Mouse (Mus musculus): ENCODE data around the gene Dmc1. TPM values are rescaled to one million over a fixed set of nuclear protein-coding genes. Genes with fewer than 3 reads are reported as not detected.

Dmc1 gene
- polyA plus RNA-seq, 1 experiment from 2014 or later = 2.6 TPM

- H3K4me2 ChIP-seq = no peak overlapping the region
- no peak overlapping the region for H3K27ac ChIP-seq
- H3K9me3 ChIP-seq (replicated peaks) = no peaks in the 10 kb centered on the region
- H3K4me1 ChIP-seq = peaks cover 9% of the 10 kb centered on the region
- no peak for ATAC-seq (replicated peaks; ENCODE audit: low FRiP score)
- no peaks in the 10 kb centered on the region; the same call in 1 of the 2 replicates for H3K36me3 ChIP-seq
- no peak overlapping the region for H3K9ac ChIP-seq
- WGBS = 92% methylated on average over 2 of the region's 2 CpGs
- H3K27me3 ChIP-seq = 0 out of 2 replicates have a peak, but pooled peaks cover 7% of the 10 kb centered on the region
- H3K4me3 ChIP-seq (replicated peaks) = no peak overlapping the region
These were observed 4.3 kb upstream of the Dmc1 start for GRCm38 (mm10) chr15:79609226-79609625.

- Histone ChIP-seq H3K27me3 (0 out of 2 replicates have a peak, but pooled peaks cover 7% of the 10 kb centered on the region), H3K4me1 (peaks cover 10% of the 10 kb centered on the region)
These were observed 3.3 kb upstream of the Dmc1 start for GRCm38 (mm10) chr15:79608214-79608613.

GRCm38 (mm10) chr15:79607757-79608156, 2.8 kb upstream of the Dmc1 start:
- Histone ChIP-seq H3K4me3 (replicated peaks) (no peak overlapping the region), H3K27me3 (0 out of 2 replicates have a peak, but pooled peaks cover 7% of the 10 kb centered on the region), H3K27ac (no peak overlapping the region), H3K4me2 (no peak overlapping the region), H3K4me1 (peaks cover 10% of the 10 kb centered on the region), H3K9me3 (replicated peaks) (no peaks in the 10 kb centered on the region), H3K9ac (no peak overlapping the region), H3K36me3 (no peaks in the 10 kb centered on the region; the same call in 1 of the 2 replicates)
- 60% methylated on average over 2 of the region's 2 CpGs for WGBS
- ATAC-seq (replicated peaks; ENCODE audit: low FRiP score) = no peak

More at GRCm38 (mm10) chr15:79608214-79608613, 3.3 kb upstream of the Dmc1 start:
- Histone ChIP-seq H3K36me3 (no peaks in the 10 kb centered on the region; the same call in 1 of the 2 replicates), H3K9ac (no peak overlapping the region), H3K9me3 (replicated peaks) (no peaks in the 10 kb centered on the region), H3K27ac (no peak overlapping the region), H3K4me2 (no peak overlapping the region), H3K4me3 (replicated peaks) (no peak overlapping the region)
- ATAC-seq (replicated peaks; ENCODE audit: low FRiP score) = no peak
- 81% methylated on average over 7 of the region's 7 CpGs for WGBS

GRCm38 (mm10) chr15:79606161-79606560, 1.3 kb upstream of the Dmc1 start:
- 0 out of 2 replicates have a peak, but pooled peaks cover 7% of the 10 kb centered on the region for H3K27me3 ChIP-seq
- H3K4me3 ChIP-seq (replicated peaks) = no peak overlapping the region
- 88% methylated on average over 12 of the region's 12 CpGs for WGBS
- H3K36me3 ChIP-seq = no peaks in the 10 kb centered on the region
- H3K4me1 ChIP-seq = peaks cover 10% of the 10 kb centered on the region
- no peak overlapping the region for H3K4me2 ChIP-seq
- no peak overlapping the region for H3K9ac ChIP-seq
- no peak for ATAC-seq (replicated peaks; ENCODE audit: low FRiP score)
- H3K27ac ChIP-seq = no peak overlapping the region
- no peaks in the 10 kb centered on the region for H3K9me3 ChIP-seq (replicated peaks)

- no peaks in the 10 kb centered on the region for H3K9me3 ChIP-seq (replicated peaks)
- no peak for ATAC-seq (replicated peaks; ENCODE audit: low FRiP score)
- H3K4me3 ChIP-seq (replicated peaks) = no peak overlapping the region
- H3K4me2 ChIP-seq = no peak overlapping the region
- H3K4me1 ChIP-seq = peaks cover 10% of the 10 kb centered on the region
- no peaks in the 10 kb centered on the region for H3K36me3 ChIP-seq
- H3K9ac ChIP-seq = no peak overlapping the region
- 87% methylated on average over 2 of the region's 2 CpGs for WGBS
- H3K27ac ChIP-seq = no peak overlapping the region
- 0 out of 2 replicates have a peak, but pooled peaks cover 7% of the 10 kb centered on the region for H3K27me3 ChIP-seq
These were observed 4.7 kb downstream of the Dmc1 start for GRCm38 (mm10) chr15:79600176-79600575.

- WGBS = 86% methylated on average over 1 of the region's 1 CpGs
- Histone ChIP-seq H3K4me3 (replicated peaks) (no peak overlapping the region), H3K4me1 (no peaks in the 10 kb centered on the region), H3K4me2 (no peak overlapping the region), H3K9me3 (replicated peaks) (no peaks in the 10 kb centered on the region), H3K36me3 (no peaks in the 10 kb centered on the region), H3K27me3 (no peaks in the 10 kb centered on the region), H3K27ac (no peak overlapping the region), H3K9ac (no peak overlapping the region)
- no peak for ATAC-seq (replicated peaks; ENCODE audit: low FRiP score)
These were observed 6.2 kb downstream of the Dmc1 start for GRCm38 (mm10) chr15:79598715-79599114.

GRCm38 (mm10) chr15:79581581-79581980, 23.3 kb downstream of the Dmc1 start:
- Histone ChIP-seq H3K4me1 (no peaks in the 10 kb centered on the region), H3K9me3 (replicated peaks) (no peaks in the 10 kb centered on the region), H3K36me3 (no peaks in the 10 kb centered on the region), H3K9ac (no peak overlapping the region), H3K27me3 (no peaks in the 10 kb centered on the region), H3K4me2 (no peak overlapping the region), H3K27ac (no peak overlapping the region), H3K4me3 (replicated peaks) (no peak overlapping the region)
- no peak for ATAC-seq (replicated peaks; ENCODE audit: low FRiP score)
- 73% methylated on average over 1 of the region's 1 CpGs for WGBS

- H3K9me3 ChIP-seq (replicated peaks) = no peaks in the 10 kb centered on the region
- no peaks in the 10 kb centered on the region for H3K36me3 ChIP-seq
- H3K4me2 ChIP-seq = no peak overlapping the region
- 66% methylated on average over 6 of the region's 6 CpGs for WGBS
- H3K4me3 ChIP-seq (replicated peaks) = no peak overlapping the region
- no peak overlapping the region for H3K9ac ChIP-seq
- ATAC-seq (replicated peaks; ENCODE audit: low FRiP score) = no peak
- H3K27me3 ChIP-seq = no peaks in the 10 kb centered on the region
- no peaks in the 10 kb centered on the region for H3K4me1 ChIP-seq
- H3K27ac ChIP-seq = no peak overlapping the region
These were observed 27.1 kb downstream of the Dmc1 start for GRCm38 (mm10) chr15:79577671-79578426.

GRCm38 (mm10) chr15:79576947-79577346, 28.0 kb downstream of the Dmc1 start:
- no peak overlapping the region for H3K27ac ChIP-seq
- no peaks in the 10 kb centered on the region for H3K27me3 ChIP-seq
- no peaks in the 10 kb centered on the region for H3K4me1 ChIP-seq
- H3K9me3 ChIP-seq (replicated peaks) = no peaks in the 10 kb centered on the region
- WGBS = 85% methylated on average over 2 of the region's 2 CpGs
- H3K36me3 ChIP-seq = no peaks in the 10 kb centered on the region
- H3K4me3 ChIP-seq (replicated peaks) = no peak overlapping the region
- H3K9ac ChIP-seq = no peak overlapping the region
- no peak overlapping the region for H3K4me2 ChIP-seq
- ATAC-seq (replicated peaks; ENCODE audit: low FRiP score) = no peak

- H3K4me1 ChIP-seq = no peaks in the 10 kb centered on the region
- H3K36me3 ChIP-seq = no peaks in the 10 kb centered on the region
- no peak overlapping the region for H3K4me2 ChIP-seq
- H3K4me3 ChIP-seq (replicated peaks) = no peak overlapping the region
- no peaks in the 10 kb centered on the region for H3K9me3 ChIP-seq (replicated peaks)
- no peak overlapping the region for H3K27ac ChIP-seq
- H3K27me3 ChIP-seq = no peaks in the 10 kb centered on the region
- H3K9ac ChIP-seq = no peak overlapping the region
- 50% methylated on average over 1 of the region's 1 CpGs for WGBS
- ATAC-seq (replicated peaks; ENCODE audit: low FRiP score) = no peak
These were observed 29.2 kb downstream of the Dmc1 start for GRCm38 (mm10) chr15:79575543-79576222.

- H3K27ac ChIP-seq = no peak overlapping the region
- H3K27me3 ChIP-seq = no peaks in the 10 kb centered on the region
- H3K4me3 ChIP-seq (replicated peaks) = no peak overlapping the region
- no peak for ATAC-seq (replicated peaks; ENCODE audit: low FRiP score)
- H3K9me3 ChIP-seq (replicated peaks) = no peaks in the 10 kb centered on the region
- H3K9ac ChIP-seq = no peak overlapping the region
- H3K36me3 ChIP-seq = no peaks in the 10 kb centered on the region
- no peaks in the 10 kb centered on the region for H3K4me1 ChIP-seq
- WGBS = 83% methylated on average over 9 of the region's 9 CpGs
- H3K4me2 ChIP-seq = no peak overlapping the region
These were observed 42.5 kb downstream of the Dmc1 start for GRCm38 (mm10) chr15:79562417-79562816.

GRCm38 (mm10) chr15:79559649-79560048, 45.3 kb downstream of the Dmc1 start:
- 69% methylated on average over 3 of the region's 3 CpGs for WGBS
- no peak overlapping the region for H3K9ac ChIP-seq
- no peak overlapping the region for H3K4me2 ChIP-seq
- H3K9me3 ChIP-seq (replicated peaks) = no peaks in the 10 kb centered on the region
- no peaks in the 10 kb centered on the region for H3K4me1 ChIP-seq
- H3K4me3 ChIP-seq (replicated peaks) = no peak overlapping the region
- H3K36me3 ChIP-seq = no peaks in the 10 kb centered on the region
- no peaks in the 10 kb centered on the region for H3K27me3 ChIP-seq
- no peak for ATAC-seq (replicated peaks; ENCODE audit: low FRiP score)
- no peak overlapping the region for H3K27ac ChIP-seq

Measured in kidney, embryonic 15.5 days (tissue).